Mouse (Mus musculus) heart, postnatal 0 days (tissue): Measurements from ENCODE around the gene Prkra. TPM values are rescaled to one million over a fixed set of nuclear protein-coding genes. Genes with fewer than 3 reads are reported as not detected.

ENCODE experiments used
- ATAC-seq: fragments of 200-750 bp; cut with Nextera tagmentation; 2 replicates; pipeline ENCODE4 v1.8.0; 2017; ENCODE audit warnings: low read depth, moderate number of reproducible peaks, moderate library complexity; ENCODE audit not compliant: insufficient read depth
- DNase-seq: peaks from one replicate; pipeline ENCODE4 v3.0.0-alpha.2; 2016; ENCODE audit warnings: low spot score
- H3K27ac ChIP-seq: fragments of 300-500 bp; sonication (generic); 2 replicates; pipeline ENCODE4 v1.5.1; 2014; ENCODE audit warnings: low read depth, mild to moderate bottlenecking
- H3K27me3 ChIP-seq: fragments of 300-500 bp; sonication (generic); 2 replicates; pipeline ENCODE4 v1.6.1; 2014; ENCODE audit warnings: low read length, mixed read lengths; ENCODE audit not compliant: control insufficient read depth, insufficient read depth
- H3K36me3 ChIP-seq: fragments of 300-500 bp; sonication (generic); replicated peaks from 2 replicates; pipeline ENCODE4 v1.6.1; 2014; ENCODE audit warnings: low read length, mixed read lengths; ENCODE audit not compliant: control insufficient read depth, insufficient read depth
- H3K4me1 ChIP-seq: fragments of 300-500 bp; sonication (generic); 2 replicates; pipeline ENCODE4 v1.6.1; 2014; ENCODE audit warnings: antibody characterized with exemption; ENCODE audit not compliant: control insufficient read depth, insufficient read depth
- H3K4me2 ChIP-seq: fragments of 300-500 bp; sonication (generic); 2 replicates; pipeline ENCODE4 v1.6.1; 2014; ENCODE audit warnings: low read depth, mild to moderate bottlenecking, low read length, moderate library complexity
- H3K4me3 ChIP-seq: fragments of 300-500 bp; sonication (generic); 2 replicates; pipeline ENCODE4 v1.5.1; 2014; ENCODE audit warnings: low read depth, low read length
- H3K9ac ChIP-seq: fragments of 300-500 bp; sonication (generic); replicated peaks from 2 replicates; pipeline ENCODE4 v1.6.1; 2014; ENCODE audit warnings: low read depth, low read length, mixed read lengths
- H3K9me3 ChIP-seq: fragments of 300-500 bp; sonication (generic); replicated peaks from 2 replicates; pipeline ENCODE4 v1.6.1; 2016; ENCODE audit warnings: low read length; ENCODE audit not compliant: control insufficient read depth
- CTCF ChIP-seq: IDR thresholded peaks from 2 replicates; pipeline ENCODE4 v1.5.1; 2016; ENCODE audit warnings: antibody characterized with exemption, control low read depth, low read depth
- EP300 ChIP-seq: IDR thresholded peaks from 2 replicates; pipeline ENCODE4 v1.6.1; 2016; ENCODE audit warnings: antibody characterized with exemption, low read depth
- WGBS: fragments of 180-500 bp; shearing (Covaris S2); extraction: QIAGEN DNeasy Blood & Tissue Kit; methylation state at CpG from one replicate; pipeline ENCODE4 v1.1.7; 2014; 5-methylcytosine and 5-hydroxymethylcytosine counted together
- polyA plus RNA-seq: library from polyadenylated mRNA; unstranded; fragments of >200 nt; fragmentation: Nextera tagmentation; extraction: Ambion mirVana; gene quantifications from 2 replicates; pipeline ENCODE4 v1.2.1, GENCODE M21; 2015
- total RNA-seq: library from RNA; depleted of rRNA; stranded (reverse); fragments of >200 nt; gene quantifications from 2 replicates; pipeline ENCODE4 v1.2.3, GENCODE M21; 2014; ENCODE audit warnings: low replicate concordance

Prkra gene
- total and polyA plus RNA-seq, 2 experiments from 2014 or later = 25.2 to 31.8 TPM

GRCm38 (mm10) chr2:76675451-76675850 is 27.6 kb upstream of the Prkra start:
- H3K4me1 ChIP-seq = peaks cover 13% of the 10 kb centered on the region; the same call in 1 of the 2 replicates
- 1% methylated on average over 21 of the region's 44 CpGs for WGBS
- H3K9ac ChIP-seq = peak overlapping the region; percentile 93
- DNase-seq (no peak), ATAC-seq (peak; percentile 18; the same call in 1 of the 2 replicates)
- no peaks in the 10 kb centered on the region for H3K9me3 ChIP-seq
- TF ChIP-seq CTCF (no peak), EP300 (no peak)
- H3K27me3 ChIP-seq = no peaks in the 10 kb centered on the region
- peak overlapping the region; percentile 77 for H3K4me3 ChIP-seq
- peak overlapping the region; percentile 78 for H3K4me2 ChIP-seq
- H3K36me3 ChIP-seq = peaks cover 11% of the 10 kb centered on the region; the same call in 1 of the 2 replicates
- peak overlapping the region; percentile 85 for H3K27ac ChIP-seq

DNA sequence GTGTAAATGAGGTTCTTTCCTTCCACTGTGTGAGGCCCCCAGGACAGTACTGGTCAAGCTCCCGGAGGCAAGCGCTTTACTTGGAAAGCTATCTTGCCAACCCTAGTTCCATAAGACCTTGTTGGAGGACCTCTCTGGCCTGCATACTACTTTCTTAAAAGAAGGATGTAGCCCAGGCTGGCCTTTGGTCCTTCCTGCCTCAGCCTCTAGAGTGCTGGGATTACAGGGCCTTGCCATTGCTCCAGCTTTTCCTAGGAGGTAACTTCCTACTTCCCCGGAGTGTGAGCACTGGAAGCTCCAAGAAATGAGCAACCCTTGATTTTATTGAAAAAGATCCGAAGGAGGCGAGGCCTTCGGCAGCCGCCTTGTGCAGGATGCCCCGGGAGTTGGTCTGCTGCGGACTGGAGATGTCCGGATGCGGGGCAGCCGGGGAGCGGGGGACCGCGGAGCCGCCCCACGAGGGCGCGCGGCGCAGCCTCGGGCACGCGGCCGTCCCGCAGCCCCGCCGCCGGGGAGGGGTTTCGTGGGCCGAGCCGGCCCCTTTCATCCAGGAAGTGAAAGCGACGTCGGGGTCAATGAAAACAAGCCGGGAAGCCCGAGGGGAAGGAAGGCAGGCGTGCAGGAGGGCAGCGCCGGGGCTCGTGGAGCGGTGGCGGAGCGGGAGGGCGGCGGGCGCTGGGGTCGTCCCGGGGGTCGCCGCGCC is 27.1 kb upstream of the Prkra start, which contains the start of gene Plekha3:
TSS of gene Plekha3 (plus strand) at position 557 of the 703 bp plus-strand sequence.
- 4% methylated on average over 51 of the region's 52 CpGs for WGBS
- DNase-seq (peak; percentile 77), ATAC-seq (peak; percentile 69)
- Histone ChIP-seq H3K4me3 (peak within 1 kb of the TSS; percentile 77), H3K4me2 (peak within 1 kb of the TSS; percentile 78), H3K36me3 (0 out of 2 replicates have a peak, but pooled peaks cover 6% of the 10 kb centered on the region), H3K27ac (peak within 1 kb of the TSS; percentile 85), H3K9ac (peak within 1 kb of the TSS; percentile 93), H3K27me3 (no peaks in the 10 kb centered on the region), H3K4me1 (peaks cover 13% of the 10 kb centered on the region; the same call in 1 of the 2 replicates), H3K9me3 (no peaks in the 10 kb centered on the region)
- TF ChIP-seq CTCF = no peak
- TF ChIP-seq EP300 = no peak

DNA sequence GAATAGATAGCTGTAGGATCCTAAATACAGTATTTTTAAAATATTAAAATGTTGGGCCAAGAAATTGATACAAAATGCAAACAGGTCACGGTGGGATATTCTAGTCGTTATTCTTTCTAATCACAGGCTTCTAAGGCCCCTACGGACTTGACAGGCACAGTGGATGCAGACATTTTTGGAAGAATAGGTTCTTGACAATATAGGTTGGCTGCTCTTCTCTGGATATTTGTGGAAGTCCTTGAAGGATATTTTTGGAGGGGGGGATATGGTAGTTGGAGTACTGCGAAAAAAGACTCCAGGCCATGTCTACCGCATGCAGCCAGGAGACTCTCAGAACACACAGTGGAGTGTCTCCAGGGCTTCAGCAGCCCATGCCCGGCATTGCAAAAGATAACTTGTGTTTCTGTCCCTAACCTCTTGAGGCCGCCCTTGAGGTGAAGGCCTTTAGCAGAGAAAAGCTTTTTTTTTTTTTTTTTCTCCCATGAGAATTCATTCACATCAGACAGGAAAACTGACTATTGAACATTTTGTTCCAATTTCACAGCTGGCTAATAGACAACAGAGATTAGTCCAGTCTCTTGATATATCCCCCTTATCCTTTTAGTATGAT is 25.8 kb upstream of the Prkra start:
- ATAC-seq (no peak), DNase-seq (no peak)
- Histone ChIP-seq H3K9me3 (no peaks in the 10 kb centered on the region), H3K4me3 (peak overlapping the region; percentile 52), H3K27me3 (no peaks in the 10 kb centered on the region), H3K4me2 (peak overlapping the region; percentile 70), H3K27ac (peak overlapping the region; percentile 82), H3K36me3 (0 out of 2 replicates have a peak, but pooled peaks cover 5% of the 10 kb centered on the region), H3K4me1 (peaks cover 13% of the 10 kb centered on the region; the same call in 1 of the 2 replicates), H3K9ac (no peak overlapping the region)
- whole genome bisulfite sequencing = 28% methylated on average over 7 of the region's 7 CpGs
- TF ChIP-seq CTCF (peak; percentile 38), EP300 (no peak)

DNA sequence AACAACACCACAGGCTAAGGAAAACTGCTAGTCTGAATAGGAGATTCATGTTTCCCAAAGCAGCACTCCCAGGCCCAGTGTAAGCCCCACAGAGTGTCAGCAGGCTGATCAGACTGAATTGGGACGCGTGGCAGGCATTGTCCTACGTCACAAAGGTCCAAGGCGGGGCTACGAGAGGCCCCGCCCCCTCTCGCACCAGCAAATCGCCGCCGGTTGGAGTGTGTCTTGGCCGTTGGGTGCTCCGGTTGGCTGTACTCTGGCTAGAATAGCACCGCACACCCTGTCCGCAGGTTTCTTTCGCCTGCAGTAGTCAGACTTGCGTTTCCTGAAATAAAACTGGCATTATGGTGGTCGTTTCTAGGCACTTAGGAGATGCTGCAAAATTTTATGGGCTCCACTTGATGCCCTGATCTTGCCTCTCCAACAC is 25.2 kb upstream of the Prkra start, which contains the start of gene Fkbp7:
TSS of gene Fkbp7 (minus strand) at position 151 of the 427 bp plus-strand sequence.
- Histone ChIP-seq H3K9me3 (no peaks in the 10 kb centered on the region), H3K27me3 (no peaks in the 10 kb centered on the region), H3K36me3 (no peaks in the 10 kb centered on the region), H3K9ac (peak within 1 kb of the TSS; percentile 60), H3K4me1 (peaks cover 13% of the 10 kb centered on the region; the same call in 1 of the 2 replicates), H3K4me3 (peak within 1 kb of the TSS; percentile 52), H3K27ac (peak within 1 kb of the TSS; percentile 82), H3K4me2 (peak within 1 kb of the TSS; percentile 70)
- TF ChIP-seq EP300 (no peak), CTCF (no peak)
- ATAC-seq (peak; percentile 92), DNase-seq (peak; percentile 89)
- WGBS = under 1% methylated on average over 17 of the region's 17 CpGs

GRCm38 (mm10) chr2:76672134-76672745 is 24.4 kb upstream of the Prkra start:
- Histone ChIP-seq H3K9me3 (no peaks in the 10 kb centered on the region), H3K4me2 (peak overlapping the region; percentile 70), H3K27ac (peak overlapping the region; percentile 82), H3K4me1 (peaks cover 13% of the 10 kb centered on the region; the same call in 1 of the 2 replicates), H3K27me3 (no peaks in the 10 kb centered on the region), H3K4me3 (peak overlapping the region; percentile 52), H3K36me3 (no peaks in the 10 kb centered on the region), H3K9ac (peak overlapping the region; percentile 60)
- TF ChIP-seq EP300 = no peak
- no peak for TF ChIP-seq CTCF
- DNase-seq (no peak), ATAC-seq (no peak)
- 20% methylated on average over 9 of the region's 9 CpGs for WGBS
